Mouse (Mus musculus): ENCODE data around the gene Faap20. TPM values are rescaled to one million over a fixed set of nuclear protein-coding genes. Genes with fewer than 3 reads are reported as not detected.

The Faap20 gene
- 10 to 100 TPM; 25.7 to 28.2 TPM for total RNA-seq (2021)

GRCm38 (mm10) chr4:155249648-155250351 lies at the start of gene Faap20:
Gene Faap20 (plus strand): TSS chr4:155249802.
- intact Hi-C loops (cut with DNase I): loop anchor here (1.0 to 10.0 kb wide), 5 partner anchors 29 to 285 kb away; partner anchors contain the start of genes Hes5 and Pank4
- DNase-seq: peak; percentile 93

DNA sequence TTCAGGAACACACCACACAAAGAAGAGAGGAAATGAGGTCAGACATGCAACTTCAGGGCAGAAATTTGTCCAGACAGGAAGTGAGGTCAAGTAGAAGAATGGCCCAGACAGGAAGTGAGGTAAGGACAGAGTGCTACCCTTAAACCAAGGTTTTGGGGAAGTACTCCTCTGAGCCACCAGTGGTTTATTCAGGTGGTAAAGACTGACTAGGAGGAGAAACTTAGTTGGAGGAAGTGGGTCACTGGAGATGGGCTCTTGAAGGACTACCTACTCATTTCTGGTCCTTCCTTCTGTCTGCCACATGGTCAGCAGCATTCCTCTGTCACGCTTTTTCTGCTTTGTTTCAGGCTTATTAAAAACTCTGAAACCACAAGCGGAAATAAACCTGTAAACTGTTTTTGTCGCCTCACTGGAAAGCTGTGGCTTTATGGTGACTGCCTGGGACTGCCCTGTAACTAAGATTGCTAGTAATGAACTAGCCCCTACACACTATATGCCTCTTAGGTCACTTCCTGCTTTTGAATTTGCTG lies 48.7 kb upstream of the Faap20 start:
- intact Hi-C loops (cut with DNase I): no loop called here
- DNase-seq: peak in 1 of 2 experiments; percentile 52

GRCm38 (mm10) chr4:155201764-155202163 lies 47.8 kb upstream of the Faap20 start:
- no peak for DNase-seq
- intact Hi-C loops (cut with DNase I): no loop called here

- intact Hi-C loops (cut with DNase I): no loop called here
- DNase-seq: no peak
These were observed 43.7 kb upstream of the Faap20 start for GRCm38 (mm10) chr4:155205919-155206318.

- DNase-seq: no peak
- intact Hi-C loops (cut with DNase I): no loop called here
These were observed 43.1 kb upstream of the Faap20 start for GRCm38 (mm10) chr4:155206498-155206897.

GRCm38 (mm10) chr4:155207841-155208240 lies 41.8 kb upstream of the Faap20 start:
- no peak for DNase-seq

GRCm38 (mm10) chr4:155208613-155209012 lies 41.0 kb upstream of the Faap20 start:
- DNase-seq: no peak
- intact Hi-C loops (cut with DNase I): no loop called here

More at GRCm38 (mm10) chr4:155207841-155208240, 41.8 kb upstream of the Faap20 start:
- intact Hi-C loops (cut with DNase I): no loop called here

DNA sequence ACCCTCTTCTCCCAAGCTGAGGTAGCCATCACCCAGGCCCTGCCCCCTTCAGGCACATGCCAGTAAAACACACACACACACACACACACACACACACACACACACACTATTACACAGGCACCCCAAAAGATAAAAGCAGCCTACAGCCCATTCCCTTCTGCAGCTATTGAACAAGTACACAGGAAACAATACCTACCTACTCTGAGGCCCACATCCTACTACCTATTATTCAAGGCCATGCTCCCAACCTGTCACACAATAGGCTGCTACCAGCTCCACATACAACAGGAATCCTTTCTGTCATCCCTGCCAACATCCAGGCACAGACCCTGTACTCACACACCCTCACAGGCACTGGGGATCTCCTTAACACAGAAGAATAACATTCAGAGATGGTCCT lies 40.5 kb upstream of the Faap20 start:
- no peak for DNase-seq

GRCm38 (mm10) chr4:155209494-155209893 lies 40.1 kb upstream of the Faap20 start:
- intact Hi-C loops (cut with DNase I): no loop called here
- DNase-seq: no peak

More for the DNA sequence above, 40.5 kb upstream of the Faap20 start:
- intact Hi-C loops (cut with DNase I): no loop called here

GRCm38 (mm10) chr4:155213052-155213751 lies 36.4 kb upstream of the Faap20 start:
- DNase-seq: no peak
- intact Hi-C loops (cut with DNase I): loop anchor here (5.0 kb wide), 1 partner anchor 34 kb away; the partner anchor contains the start of gene Faap20

DNA sequence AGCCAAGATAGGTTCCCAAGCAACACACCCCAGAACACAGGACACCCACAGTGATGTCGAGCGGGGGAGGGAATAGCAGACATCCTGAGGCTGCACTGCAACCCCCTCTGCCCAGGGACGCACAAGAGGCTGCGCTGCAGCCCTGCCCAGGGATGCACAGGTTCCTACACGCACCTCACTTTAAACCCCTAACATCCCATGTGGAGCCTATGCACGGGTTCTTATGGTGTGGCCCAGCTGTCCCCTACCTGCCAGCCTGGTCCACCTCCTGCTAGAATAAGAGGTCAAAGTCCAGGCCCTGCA lies 35.9 kb upstream of the Faap20 start:
- no peak for DNase-seq
- intact Hi-C loops (cut with DNase I): loop anchor here (2.0 to 5.0 kb wide), 2 partner anchors 15 to 34 kb away; partner anchors contain the start of gene Faap20

GRCm38 (mm10) chr4:155214188-155214587 lies 35.4 kb upstream of the Faap20 start:
- intact Hi-C loops (cut with DNase I): loop anchor here (2.0 to 5.0 kb wide), 2 partner anchors 15 to 33 kb away; partner anchors contain the start of gene Faap20

GRCm38 (mm10) chr4:155214793-155215192 lies 34.8 kb upstream of the Faap20 start:
- intact Hi-C loops (cut with DNase I): loop anchor here (2.0 to 5.0 kb wide), 3 partner anchors 16 to 37 kb away; partner anchors contain the start of gene Faap20
- no peak for DNase-seq

More at GRCm38 (mm10) chr4:155214188-155214587, 35.4 kb upstream of the Faap20 start:
- no peak for DNase-seq

DNA sequence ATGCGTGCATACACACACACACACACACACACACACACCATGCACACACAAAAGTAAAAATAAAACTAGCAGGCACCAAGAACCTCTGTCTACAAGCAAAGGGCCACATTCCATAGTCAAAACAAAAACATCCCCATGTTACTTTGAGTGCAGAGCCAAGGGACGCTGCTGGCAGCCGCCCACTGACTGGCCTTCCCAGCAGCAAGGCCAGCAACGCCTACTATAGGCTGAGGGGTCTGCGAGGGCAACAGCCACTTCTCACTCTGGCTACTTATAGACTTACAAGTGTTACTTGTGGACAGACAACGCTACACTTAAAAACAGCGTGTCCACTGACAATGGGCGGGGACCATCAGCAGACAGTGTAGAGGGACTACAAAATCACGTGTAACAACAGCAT lies 34.4 kb upstream of the Faap20 start:
- peak in 1 of 2 experiments; percentile 66 for DNase-seq
- intact Hi-C loops (cut with DNase I): loop anchor here (2.0 to 5.0 kb wide), 2 partner anchors 16 to 38 kb away; no protein-coding TSS in a partner anchor

GRCm38 (mm10) chr4:155215773-155216630 lies 33.6 kb upstream of the Faap20 start:
- intact Hi-C loops (cut with DNase I): loop anchor here (2.0 to 5.0 kb wide), 2 partner anchors 17 to 39 kb away; no protein-coding TSS in a partner anchor
- peak in 1 of 2 experiments; percentile 72 for DNase-seq

DNA sequence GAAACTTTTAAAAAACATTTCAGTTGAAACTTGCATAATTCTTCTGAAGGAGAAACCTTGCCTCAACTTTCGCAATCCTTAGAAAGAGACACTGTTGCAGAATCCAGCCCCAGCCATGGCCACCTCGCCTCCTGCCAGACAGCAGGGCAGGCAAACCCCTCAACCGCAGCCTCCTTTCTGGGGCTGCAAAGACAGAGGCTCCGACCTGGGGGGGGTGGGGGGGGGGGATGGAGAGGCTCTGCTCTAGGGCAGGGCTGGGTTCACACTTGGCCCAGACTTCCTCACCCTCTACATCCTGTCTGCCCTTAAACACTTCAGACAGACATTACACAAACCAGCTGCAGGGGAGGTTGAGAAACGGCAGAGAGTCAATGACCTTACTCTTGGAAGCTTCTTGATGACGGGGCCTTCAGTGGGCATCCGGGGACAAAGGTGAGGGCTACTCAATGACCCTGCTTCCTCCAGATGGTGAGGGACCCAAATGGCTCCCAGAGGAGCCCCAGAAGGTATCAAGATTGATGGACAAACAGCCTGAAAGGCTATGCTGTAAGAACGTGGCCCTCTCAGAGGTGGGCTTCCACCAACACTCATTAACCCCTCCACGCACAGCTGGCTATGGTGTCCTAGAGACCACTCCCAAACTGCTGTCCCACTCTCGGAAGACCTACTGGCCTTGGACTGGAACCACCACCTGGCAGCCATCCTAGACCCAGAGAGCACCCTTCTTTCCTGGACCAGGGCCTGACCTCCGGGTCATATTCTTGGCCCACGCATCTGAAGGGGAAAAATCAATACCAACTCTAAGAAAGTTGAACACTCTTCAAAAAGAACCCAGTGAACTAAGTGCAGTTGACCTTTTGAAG lies 32.1 kb upstream of the Faap20 start:
- intact Hi-C loops (cut with DNase I): loop anchor here (5.0 kb wide), 1 partner anchor 40 kb away; no protein-coding TSS in a partner anchor
- DNase-seq: no peak

- intact Hi-C loops (cut with DNase I): loop anchor here (5.0 kb wide), 1 partner anchor 41 kb away; no protein-coding TSS in a partner anchor
- no peak for DNase-seq
These were observed 31.4 kb upstream of the Faap20 start for GRCm38 (mm10) chr4:155218104-155218732.

Data from heart, postnatal 10 days (tissue).